Comparison of ENCODE assay signal across 13 mouse cellular contexts in the genomic region with DNA sequence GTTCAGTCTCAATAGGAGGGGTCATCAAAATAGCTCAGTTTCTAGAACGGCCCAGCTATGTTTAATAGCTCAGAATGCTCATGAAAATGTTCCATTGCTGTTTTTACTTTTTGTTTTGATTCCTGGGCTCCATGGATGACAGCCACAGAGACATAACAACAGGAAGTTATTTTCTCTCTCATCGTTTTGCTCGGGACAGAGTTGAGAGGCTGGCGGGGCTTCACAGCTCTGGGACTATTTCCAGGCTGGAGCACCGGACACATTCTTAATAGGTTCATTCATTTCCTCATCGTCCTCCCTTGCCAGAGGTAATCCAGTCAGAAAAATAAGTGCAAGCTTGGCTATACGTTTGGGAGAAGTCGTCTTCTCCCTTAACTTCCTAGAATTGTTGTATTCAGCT. TPM values are rescaled to one million over a fixed set of nuclear protein-coding genes. Genes with fewer than 3 reads are reported as not detected.
DNase-seq lines count a peak whose midpoint lies in the region; ATAC-seq and TF ChIP-seq lines count a peak whose summit lies in the region.
"Had no signal": no experiment of that assay in that cellular context is flagged by ENCODE, and none has a peak within 500 bp of the region (broad histone marks: within the 10 kb centered on the region; RNA-seq: fewer than 3 reads in every experiment).

No protein-coding gene starts in this region.

- no peak for TF ChIP-seq CTCF in lung, embryonic 14.5 days (IDR thresholded peaks at IDR 0.05; ENCODE audit: low read depth)

- no peaks in the 10 kb centered on the region for H3K36me3 ChIP-seq in lung, embryonic 14.5 days (ENCODE audit: insufficient read depth)
- H3K36me3 ChIP-seq: hindbrain, embryonic 15.5 days; liver, embryonic 13.5 days; midbrain, embryonic 15.5 days had no signal

- no peak overlapping the region for H3K4me2 ChIP-seq in lung, embryonic 14.5 days
- H3K4me2 ChIP-seq: hindbrain, embryonic 15.5 days; liver, embryonic 13.5 days; midbrain, embryonic 15.5 days had no signal

- intact Hi-C loops in left cerebral cortex, postnatal 14 days (cut with DNase I): no loop called here

- no peak overlapping the region for H3K4me3 ChIP-seq in lung, embryonic 14.5 days (ENCODE audit: low read depth, low read length)
- H3K4me3 ChIP-seq: hindbrain, embryonic 15.5 days; liver, embryonic 13.5 days; midbrain, embryonic 15.5 days had no signal

- ATAC-seq in lung, embryonic 14.5 days (ENCODE audit: insufficient read depth): no peak
- ATAC-seq in inflammation-experienced regulatory T-cells, adult 6 months: peak; percentile 20
- ATAC-seq: midbrain, embryonic 15.5 days had no signal

- no peak overlapping the region for H3K27ac ChIP-seq in lung, embryonic 14.5 days (ENCODE audit: low read depth)
- H3K27ac ChIP-seq: hindbrain, embryonic 15.5 days; liver, embryonic 13.5 days; midbrain, embryonic 15.5 days had no signal

- H3K4me1 ChIP-seq in lung, embryonic 14.5 days (ENCODE audit: insufficient read depth): no peaks in the 10 kb centered on the region
- H3K4me1 ChIP-seq: hindbrain, embryonic 15.5 days; midbrain, embryonic 15.5 days had no signal

- H3K27me3 ChIP-seq in lung, embryonic 14.5 days (ENCODE audit: insufficient read depth, low read length): no peaks in the 10 kb centered on the region
- H3K27me3 ChIP-seq: hindbrain, embryonic 15.5 days; liver, embryonic 13.5 days; midbrain, embryonic 15.5 days had no signal

- DNase-seq in adrenal gland, adult (ENCODE audit: inconsistent age in 2 of 2, low spot score in 1 of 2): peak; percentile 36 to 59
- DNase-seq in adrenal gland, adult 8-10 months: no peak
- DNase-seq in lung, embryonic 14.5 days: peak; percentile 54
- DNase-seq in lung, postnatal 25 days (ENCODE audit: low spot score): no peak
- peak; percentile 50 for DNase-seq in lung, postnatal 10 days
- DNase-seq in left cerebral cortex, postnatal 14 days (ENCODE audit: low spot score in 2 of 2): no peak
- no peak for DNase-seq in spleen, adult 18-20 months
- DNase-seq: cerebellum, postnatal 14 days; liver, embryonic 13.5 days had no signal

- no peak overlapping the region for H3K9ac ChIP-seq in lung, embryonic 14.5 days
- H3K9ac ChIP-seq: hindbrain, embryonic 15.5 days; liver, embryonic 13.5 days; midbrain, embryonic 15.5 days had no signal

- WGBS in lung, embryonic 14.5 days: 19% methylated on average over 8 of the region's 8 CpGs

- H3K9me3 ChIP-seq in lung, embryonic 14.5 days (ENCODE audit: low read depth, low read length): no peaks in the 10 kb centered on the region; the same call in 1 of the 2 replicates
- H3K9me3 ChIP-seq: hindbrain, embryonic 15.5 days; liver, embryonic 13.5 days; midbrain, embryonic 15.5 days had no signal

RNA-seq across cellular contexts. Expression of a gene that starts 27.9 kb away (rescaled TPM):
- 10 to 100 TPM; 10.0 to 20.2 (median 12.3) TPM for total RNA-seq in adrenal gland, adult 8-10 months (2022)
- 1.6 and 2.1 TPM in 2 replicates for polyA plus RNA-seq in lung, embryonic 14.5 days (2014; fragmentation: Nextera tagmentation; extraction: Ambion mirVana)
- polyA plus RNA-seq in inflammation-experienced regulatory T-cells, adult 6 months (2017; shearing (Covaris generic)): 10 to 100 TPM; 17.7 to 30.1 (median 22.4) TPM
- total RNA-seq in left cerebral cortex, postnatal 14 days (2021): 1 to 10 TPM; 1.1 to 2.2 TPM
- total RNA-seq: ES-E14 had no signal

Comparison
In these comparisons a context has a peak if more than half of its experiments do, and no peak if none do; other contexts are left out.
1. DNase-seq: peak in adrenal gland, adult (2 of 2), lung, embryonic 14.5 days (single experiment) and lung, postnatal 10 days (single experiment); none in adrenal gland, adult 8-10 months (single experiment), lung, postnatal 25 days (single experiment), left cerebral cortex, postnatal 14 days (0 of 2) and spleen, adult 18-20 months (0 of 2).